Mouse (Mus musculus) brain, embryonic 14.5 days (tissue): ENCODE measurements around the gene 2310034G01Rik.

Source experiments
- CTCF ChIP-seq: fragments of 200-500 bp; IDR thresholded peaks from 2 replicates; pipeline ENCODE4 v1.5.1; 2012; ENCODE audit warnings: inconsistent platforms, mild to moderate bottlenecking, moderate library complexity, borderline replicate concordance; ENCODE audit not compliant: insufficient read depth, insufficient read length; ENCODE audit errors: extremely low read depth
- POLR2A ChIP-seq: fragments of 200-500 bp; IDR thresholded peaks from 2 replicates; pipeline ENCODE4 v1.6.1; 2012; ENCODE audit warnings: mild to moderate bottlenecking, inconsistent platforms, borderline replicate concordance; ENCODE audit not compliant: poor library complexity, insufficient read depth, insufficient read length, severe bottlenecking; ENCODE audit errors: extremely low read depth

GRCm38 (mm10) chr19:46318031-46318471, 32.1 kb downstream of the 2310034G01Rik start:
- TF ChIP-seq POLR2A, result no peak
- no peak for TF ChIP-seq CTCF
